Mouse (Mus musculus): ENCODE measurements at regions not wholly inside any gene's neighbourhood (a gene's known extent, or its start where the extent isn't known, plus 50 kb on each side); places are given as distances from the start of the nearest gene placed in this dataset.

DNA sequence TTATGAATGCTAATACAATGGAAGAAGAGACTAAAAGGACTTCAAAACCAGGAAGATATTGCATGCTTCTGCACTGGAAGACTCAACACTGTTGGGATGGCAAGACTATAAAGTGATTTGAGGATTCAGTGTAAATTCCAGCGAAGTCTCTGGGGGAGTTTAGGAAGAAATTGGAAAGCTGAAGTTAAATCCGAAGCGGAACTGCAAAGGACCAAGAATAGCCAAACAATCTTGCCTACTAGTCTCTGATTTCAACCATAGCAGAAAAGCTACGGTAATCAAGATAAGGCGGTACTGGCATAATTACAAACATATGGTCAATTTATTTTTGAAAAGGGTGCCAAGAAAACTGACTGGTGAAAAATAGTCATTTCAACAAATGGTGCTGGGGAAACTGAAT lies 216.0 kb upstream of the Ppfia2 start:
- no peaks in the 10 kb centered on the region for H3K27me3 ChIP-seq (ENCODE audit: control insufficient read depth, insufficient read depth, low read depth, low read length)
- H3K4me3 ChIP-seq (ENCODE audit: low read length) = no peak overlapping the region
- WGBS = 65% methylated on average over 5 of the region's 5 CpGs
- H3K27ac ChIP-seq (ENCODE audit: low read length) = no peak overlapping the region
- no peak overlapping the region for H3K9ac ChIP-seq (ENCODE audit: low read length)
- no peaks in the 10 kb centered on the region for H3K4me1 ChIP-seq (replicated peaks; ENCODE audit: control insufficient read depth, insufficient read depth, low read length)
- no peak overlapping the region for H3K4me2 ChIP-seq (ENCODE audit: low read depth, low read length)
- no peaks in the 10 kb centered on the region for H3K36me3 ChIP-seq (ENCODE audit: control insufficient read depth, insufficient read depth, low read length)
- ATAC-seq (ENCODE audit: low read depth) = no peak
- no peaks in the 10 kb centered on the region for H3K9me3 ChIP-seq (ENCODE audit: control insufficient read depth, low read length)

DNA sequence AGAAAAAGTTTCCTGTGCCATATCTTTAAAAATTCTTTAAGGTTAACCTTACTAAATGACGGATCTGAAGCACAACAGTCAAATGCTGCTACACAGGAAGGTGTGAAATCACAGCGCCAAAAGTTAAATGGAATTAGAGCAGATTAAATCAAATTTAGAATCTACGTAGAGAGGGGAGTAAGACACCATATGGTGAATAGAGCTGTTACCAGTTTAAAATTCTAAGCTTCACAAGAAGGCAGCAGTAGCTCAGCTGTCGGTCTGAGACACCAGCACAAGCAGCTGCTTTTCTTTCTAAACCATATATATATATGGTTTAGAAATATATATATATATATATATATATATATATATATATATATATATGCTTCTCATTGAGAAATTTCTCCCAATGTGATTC lies 210.3 kb upstream of the Ppfia2 start:
- no peaks in the 10 kb centered on the region for H3K27me3 ChIP-seq (ENCODE audit: control insufficient read depth, insufficient read depth, low read depth, low read length)
- H3K27ac ChIP-seq (ENCODE audit: low read length) = no peak overlapping the region
- no peak overlapping the region for H3K4me2 ChIP-seq (ENCODE audit: low read depth, low read length)
- ATAC-seq (ENCODE audit: low read depth) = no peak
- no peak overlapping the region for H3K9ac ChIP-seq (ENCODE audit: low read length)
- no peak overlapping the region for H3K4me3 ChIP-seq (ENCODE audit: low read length)
- WGBS = 78% methylated on average over 4 of the region's 4 CpGs
- no peaks in the 10 kb centered on the region for H3K4me1 ChIP-seq (replicated peaks; ENCODE audit: control insufficient read depth, insufficient read depth, low read length)
- no peaks in the 10 kb centered on the region for H3K9me3 ChIP-seq (ENCODE audit: control insufficient read depth, low read length)
- no peaks in the 10 kb centered on the region for H3K36me3 ChIP-seq (ENCODE audit: control insufficient read depth, insufficient read depth, low read length)

DNA sequence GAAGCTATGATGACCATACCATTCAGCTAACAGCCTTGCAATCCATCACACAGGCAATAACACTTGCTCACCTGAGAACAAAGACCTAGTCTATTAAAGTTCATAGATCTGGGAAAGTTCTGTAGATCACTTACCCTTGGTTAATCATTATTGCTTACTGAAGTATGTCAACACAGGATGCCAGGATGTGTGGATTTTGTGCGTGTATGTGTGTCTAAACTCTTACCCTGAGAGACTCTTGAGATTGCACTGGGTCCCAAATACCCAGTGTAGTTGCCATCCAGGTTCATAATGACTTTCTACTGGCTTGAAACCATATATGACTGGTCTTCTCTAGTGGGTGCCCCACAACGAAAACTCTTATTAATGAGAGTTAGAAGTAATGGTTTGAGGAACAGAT lies 196.8 kb upstream of the Ppfia2 start:
- Histone ChIP-seq H3K27ac (ENCODE audit: low read length) (no peak overlapping the region), H3K9me3 (ENCODE audit: control insufficient read depth, low read length) (no peaks in the 10 kb centered on the region), H3K9ac (ENCODE audit: low read length) (no peak overlapping the region), H3K4me3 (ENCODE audit: low read length) (no peak overlapping the region), H3K36me3 (ENCODE audit: control insufficient read depth, insufficient read depth, low read length) (no peaks in the 10 kb centered on the region), H3K27me3 (ENCODE audit: control insufficient read depth, insufficient read depth, low read depth, low read length) (no peaks in the 10 kb centered on the region), H3K4me1 (replicated peaks; ENCODE audit: control insufficient read depth, insufficient read depth, low read length) (no peaks in the 10 kb centered on the region), H3K4me2 (ENCODE audit: low read depth, low read length) (no peak overlapping the region)
- 36% methylated on average over 2 of the region's 2 CpGs for WGBS
- peak; percentile 95 for ATAC-seq (ENCODE audit: low read depth)

DNA sequence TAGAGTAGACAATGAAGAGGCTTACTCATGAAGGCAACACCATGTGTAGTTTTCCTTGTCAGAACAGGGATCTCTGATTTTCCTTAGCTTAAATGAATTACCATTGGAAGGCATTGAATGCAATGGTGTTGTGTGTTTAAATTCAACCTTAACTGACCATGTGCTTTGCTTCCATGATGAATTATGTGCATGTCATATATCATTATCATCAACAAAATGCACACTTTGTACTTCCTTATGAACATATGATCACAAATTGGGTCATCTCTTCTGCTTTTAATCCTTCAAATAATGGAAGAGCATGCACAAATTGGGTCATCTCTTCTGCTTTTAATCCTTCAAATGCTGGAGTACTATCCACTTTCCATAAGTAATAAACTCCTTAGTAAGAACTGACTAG lies 180.2 kb upstream of the Ppfia2 start:
- ATAC-seq (ENCODE audit: low read depth) = no peak
- Histone ChIP-seq H3K27ac (ENCODE audit: low read length) (no peak overlapping the region), H3K4me1 (replicated peaks; ENCODE audit: control insufficient read depth, insufficient read depth, low read length) (no peaks in the 10 kb centered on the region), H3K4me3 (ENCODE audit: low read length) (no peak overlapping the region), H3K27me3 (ENCODE audit: control insufficient read depth, insufficient read depth, low read depth, low read length) (no peaks in the 10 kb centered on the region), H3K9ac (ENCODE audit: low read length) (no peak overlapping the region), H3K36me3 (ENCODE audit: control insufficient read depth, insufficient read depth, low read length) (no peaks in the 10 kb centered on the region), H3K9me3 (ENCODE audit: control insufficient read depth, low read length) (no peaks in the 10 kb centered on the region), H3K4me2 (ENCODE audit: low read depth, low read length) (no peak overlapping the region)

DNA sequence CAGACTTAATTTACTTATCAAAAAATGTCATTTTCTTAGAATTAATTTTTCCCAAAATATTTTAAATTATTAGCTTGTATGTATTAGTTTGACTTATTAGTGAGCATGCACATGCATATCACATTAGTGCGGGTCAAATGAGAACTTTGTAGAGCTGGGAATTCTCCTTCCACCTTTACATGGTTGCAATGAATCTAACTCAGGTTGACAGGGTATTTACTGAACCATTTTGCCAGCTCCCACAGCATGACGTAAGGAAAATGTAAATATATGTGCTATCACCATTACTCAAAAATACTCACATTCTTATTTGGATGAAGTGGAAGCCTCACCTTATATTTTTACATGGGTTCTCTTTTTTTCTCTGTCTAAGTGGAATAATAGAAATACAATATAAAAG lies 179.4 kb upstream of the Ppfia2 start:
- no peaks in the 10 kb centered on the region for H3K36me3 ChIP-seq (ENCODE audit: control insufficient read depth, insufficient read depth, low read length)
- no peaks in the 10 kb centered on the region for H3K27me3 ChIP-seq (ENCODE audit: control insufficient read depth, insufficient read depth, low read depth, low read length)
- 67% methylated on average over 2 of the region's 2 CpGs for whole genome bisulfite sequencing
- H3K4me3 ChIP-seq (ENCODE audit: low read length) = no peak overlapping the region
- no peak overlapping the region for H3K9ac ChIP-seq (ENCODE audit: low read length)
- no peak overlapping the region for H3K4me2 ChIP-seq (ENCODE audit: low read depth, low read length)
- H3K27ac ChIP-seq (ENCODE audit: low read length) = no peak overlapping the region
- H3K9me3 ChIP-seq (ENCODE audit: control insufficient read depth, low read length) = no peaks in the 10 kb centered on the region
- H3K4me1 ChIP-seq (replicated peaks; ENCODE audit: control insufficient read depth, insufficient read depth, low read length) = no peaks in the 10 kb centered on the region
- ATAC-seq (ENCODE audit: low read depth) = no peak

DNA sequence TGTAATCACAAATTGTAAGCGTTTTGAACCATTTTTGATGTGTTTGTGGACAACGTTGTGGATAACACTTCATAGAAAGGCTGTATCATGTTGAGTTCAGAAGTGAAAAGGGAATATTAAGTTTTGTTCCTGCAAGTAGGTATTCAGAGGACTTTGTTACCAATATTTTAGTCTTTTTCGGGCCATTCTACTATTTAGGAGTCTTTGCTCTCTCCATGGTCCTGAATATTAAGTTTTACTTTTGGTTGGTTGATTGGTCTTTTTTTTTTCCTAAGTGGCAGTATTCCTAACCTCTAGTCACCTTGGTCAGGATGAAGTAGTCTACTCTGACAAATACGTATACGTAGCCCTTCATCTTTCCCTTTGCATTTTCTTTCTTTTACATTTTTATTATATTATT lies 174.6 kb upstream of the Ppfia2 start:
- Histone ChIP-seq H3K27me3 (ENCODE audit: control insufficient read depth, insufficient read depth, low read depth, low read length) (no peaks in the 10 kb centered on the region), H3K36me3 (ENCODE audit: control insufficient read depth, insufficient read depth, low read length) (no peaks in the 10 kb centered on the region), H3K9ac (ENCODE audit: low read length) (no peak overlapping the region), H3K4me1 (replicated peaks; ENCODE audit: control insufficient read depth, insufficient read depth, low read length) (no peaks in the 10 kb centered on the region), H3K27ac (ENCODE audit: low read length) (no peak overlapping the region), H3K9me3 (ENCODE audit: control insufficient read depth, low read length) (no peaks in the 10 kb centered on the region), H3K4me3 (ENCODE audit: low read length) (no peak overlapping the region), H3K4me2 (ENCODE audit: low read depth, low read length) (no peak overlapping the region)
- WGBS = 70% methylated on average over 5 of the region's 5 CpGs
- ATAC-seq (ENCODE audit: low read depth) = no peak

DNA sequence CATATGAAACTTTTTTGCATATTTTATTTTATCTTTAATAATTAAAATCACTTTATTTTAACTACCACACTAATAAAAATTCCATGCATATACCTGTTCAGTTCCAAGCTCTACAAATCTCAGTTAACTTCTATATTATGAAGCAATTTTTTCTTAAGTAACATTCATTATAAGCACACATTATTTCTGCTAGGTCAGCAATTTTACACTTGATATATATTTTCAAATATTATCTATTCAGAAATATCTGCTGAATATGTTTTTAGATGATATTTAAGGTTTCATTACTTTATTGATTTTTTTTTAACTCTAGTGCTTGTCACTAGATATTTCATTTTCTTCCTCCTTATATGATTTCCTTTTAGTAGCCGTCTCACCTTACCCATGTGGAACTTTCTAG lies 135.0 kb upstream of the Ppfia2 start:
- WGBS = 86% methylated on average over 1 of the region's 1 CpGs
- no peak for ATAC-seq (ENCODE audit: low read depth)
- Histone ChIP-seq H3K9ac (ENCODE audit: low read length) (no peak overlapping the region), H3K27ac (ENCODE audit: low read length) (no peak overlapping the region), H3K4me1 (replicated peaks; ENCODE audit: control insufficient read depth, insufficient read depth, low read length) (no peaks in the 10 kb centered on the region), H3K4me2 (ENCODE audit: low read depth, low read length) (no peak overlapping the region), H3K27me3 (ENCODE audit: control insufficient read depth, insufficient read depth, low read depth, low read length) (no peaks in the 10 kb centered on the region), H3K4me3 (ENCODE audit: low read length) (no peak overlapping the region), H3K36me3 (ENCODE audit: control insufficient read depth, insufficient read depth, low read length) (no peaks in the 10 kb centered on the region), H3K9me3 (ENCODE audit: control insufficient read depth, low read length) (no peaks in the 10 kb centered on the region)

DNA sequence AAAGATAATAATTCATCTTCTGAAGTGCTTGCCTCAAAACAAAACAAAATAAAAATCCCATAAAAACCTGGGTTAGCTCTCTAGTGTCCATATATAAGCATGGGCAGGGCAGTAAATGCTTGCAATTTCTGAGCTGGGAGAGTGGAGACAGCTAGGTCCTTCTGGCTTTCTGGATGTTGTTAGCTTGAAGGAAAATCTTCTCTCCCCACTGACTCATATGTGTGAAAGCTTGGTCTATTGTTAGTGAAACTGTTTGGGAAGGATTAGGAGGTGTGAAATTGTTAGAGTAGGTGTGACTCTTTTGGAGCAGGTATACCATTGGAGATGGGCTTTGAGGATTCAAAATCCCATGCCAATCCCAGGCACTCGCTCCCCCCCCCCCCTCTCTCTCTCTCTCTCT lies 118.5 kb upstream of the Ppfia2 start:
- Histone ChIP-seq H3K27ac (ENCODE audit: low read length) (no peak overlapping the region), H3K36me3 (ENCODE audit: control insufficient read depth, insufficient read depth, low read length) (no peaks in the 10 kb centered on the region), H3K4me2 (ENCODE audit: low read depth, low read length) (no peak overlapping the region), H3K9me3 (ENCODE audit: control insufficient read depth, low read length) (no peaks in the 10 kb centered on the region), H3K27me3 (ENCODE audit: control insufficient read depth, insufficient read depth, low read depth, low read length) (no peaks in the 10 kb centered on the region), H3K4me1 (replicated peaks; ENCODE audit: control insufficient read depth, insufficient read depth, low read length) (no peaks in the 10 kb centered on the region), H3K9ac (ENCODE audit: low read length) (no peak overlapping the region), H3K4me3 (ENCODE audit: low read length) (no peak overlapping the region)
- 80% methylated on average over 1 of the region's 1 CpGs for WGBS
- ATAC-seq (ENCODE audit: low read depth) = no peak

DNA sequence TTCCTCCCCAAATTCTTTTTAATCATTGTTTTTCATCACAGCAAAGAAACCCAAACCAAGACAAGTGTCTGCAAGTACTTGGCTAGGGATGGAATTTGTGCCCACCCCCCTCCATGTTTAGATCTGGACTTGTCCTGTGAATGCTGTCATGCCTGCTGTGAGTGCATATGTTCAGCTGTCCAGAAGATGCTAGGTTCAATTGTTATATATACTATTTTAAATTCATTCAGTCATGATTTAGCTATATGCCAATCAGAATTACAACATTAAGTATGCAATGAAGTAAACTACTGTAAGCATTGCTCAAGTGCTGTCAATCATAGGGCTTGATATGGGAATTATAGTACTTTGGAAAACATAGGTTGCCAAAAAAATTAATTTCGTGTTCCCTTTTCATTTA lies 94.5 kb upstream of the Ppfia2 start:
- H3K4me2 ChIP-seq (ENCODE audit: low read depth, low read length) = no peak overlapping the region
- H3K27me3 ChIP-seq (ENCODE audit: control insufficient read depth, insufficient read depth, low read depth, low read length) = no peaks in the 10 kb centered on the region
- H3K27ac ChIP-seq (ENCODE audit: low read length) = no peak overlapping the region
- H3K4me1 ChIP-seq (replicated peaks; ENCODE audit: control insufficient read depth, insufficient read depth, low read length) = no peaks in the 10 kb centered on the region
- no peak overlapping the region for H3K9ac ChIP-seq (ENCODE audit: low read length)
- WGBS = 59% methylated on average over 1 of the region's 1 CpGs
- no peak overlapping the region for H3K4me3 ChIP-seq (ENCODE audit: low read length)
- no peaks in the 10 kb centered on the region for H3K9me3 ChIP-seq (ENCODE audit: control insufficient read depth, low read length)
- H3K36me3 ChIP-seq (ENCODE audit: control insufficient read depth, insufficient read depth, low read length) = no peaks in the 10 kb centered on the region
- ATAC-seq (ENCODE audit: low read depth) = no peak

DNA sequence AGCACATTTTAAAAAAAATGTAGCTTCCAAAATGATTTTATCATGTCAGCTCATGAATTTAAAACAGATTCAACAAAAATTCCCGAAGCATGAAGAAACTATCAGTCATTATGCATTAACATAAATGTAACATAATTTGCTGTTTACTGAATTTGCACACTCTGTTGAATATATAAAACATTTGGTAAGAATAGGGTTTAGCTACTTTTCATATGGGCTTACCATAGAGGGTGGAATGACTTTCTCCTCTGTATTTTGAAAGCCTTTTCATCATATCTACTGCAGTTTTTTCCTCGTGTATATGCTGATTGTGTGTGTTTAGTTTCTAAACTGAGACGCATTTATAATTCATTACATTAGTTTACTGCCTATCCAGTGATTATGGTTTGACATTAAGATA lies 94.0 kb upstream of the Ppfia2 start:
- Histone ChIP-seq H3K9ac (ENCODE audit: low read length) (no peak overlapping the region), H3K27me3 (ENCODE audit: control insufficient read depth, insufficient read depth, low read depth, low read length) (no peaks in the 10 kb centered on the region), H3K4me3 (ENCODE audit: low read length) (no peak overlapping the region), H3K27ac (ENCODE audit: low read length) (no peak overlapping the region), H3K4me2 (ENCODE audit: low read depth, low read length) (no peak overlapping the region), H3K36me3 (ENCODE audit: control insufficient read depth, insufficient read depth, low read length) (no peaks in the 10 kb centered on the region), H3K9me3 (ENCODE audit: control insufficient read depth, low read length) (no peaks in the 10 kb centered on the region), H3K4me1 (replicated peaks; ENCODE audit: control insufficient read depth, insufficient read depth, low read length) (no peaks in the 10 kb centered on the region)
- 59% methylated on average over 3 of the region's 3 CpGs for WGBS
- no peak for ATAC-seq (ENCODE audit: low read depth)

Measured in lung, embryonic 16.5 days (tissue).